Mouse (Mus musculus) myocyte (in vitro differentiated cells): ENCODE results near the gene Arrb1.

ENCODE experiments used
- MYOD1 ChIP-seq, 3 experiments: IDR thresholded peaks; one replicate each; pipeline ENCODE4 v1.6.1; 2011; ENCODE audit warnings: control low read depth in 2 of 3, low read depth in 2 of 3, mild to moderate bottlenecking in 2 of 3, moderate library complexity in 1 of 3; ENCODE audit not compliant: insufficient read length in 2 of 3, control insufficient read depth in 1 of 3
- MYOG ChIP-seq, 3 experiments: IDR thresholded peaks; one replicate each; pipeline ENCODE4 v1.6.1; 2011; ENCODE audit warnings: control low read depth in 2 of 3, low read depth in 2 of 3, mild to moderate bottlenecking in 2 of 3; ENCODE audit not compliant: insufficient read length in 2 of 3, control insufficient read depth in 1 of 3, insufficient read depth in 1 of 3
- POLR2A ChIP-seq: IDR thresholded peaks from one replicate; pipeline ENCODE4 v1.6.1; 2011; ENCODE audit warnings: low read depth, mild to moderate bottlenecking, control low read depth, moderate library complexity; ENCODE audit not compliant: insufficient read length
- TCF12 ChIP-seq: IDR thresholded peaks from one replicate; pipeline ENCODE4 v1.6.1; 2011; ENCODE audit warnings: mild to moderate bottlenecking, control low read depth; ENCODE audit not compliant: poor library complexity, insufficient read depth, severe bottlenecking
- USF1 ChIP-seq: IDR thresholded peaks from one replicate; pipeline ENCODE4 v1.6.1; 2011; ENCODE audit warnings: low read depth, mild to moderate bottlenecking, control low read depth, moderate library complexity

DNA sequence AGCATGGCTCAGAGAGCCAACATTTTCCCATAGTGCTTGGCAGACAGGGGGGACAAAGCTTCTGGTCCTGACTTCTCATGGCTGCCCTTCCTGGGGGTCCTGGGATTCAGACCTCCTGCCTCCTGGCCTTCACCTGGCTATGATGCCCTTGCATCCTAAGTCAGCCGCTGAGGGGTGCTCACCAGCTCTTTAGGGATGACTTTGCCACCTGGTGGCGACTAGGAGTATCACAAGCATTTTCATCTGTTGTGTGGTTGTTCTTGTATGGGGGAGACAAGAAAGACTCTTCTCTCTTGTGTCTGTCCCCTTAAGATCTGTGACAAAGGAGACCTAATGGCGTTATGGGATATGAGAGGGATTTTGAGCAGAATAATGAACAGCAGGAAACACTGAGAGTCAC, 54.8 kb downstream of the Arrb1 start:
- TF ChIP-seq POLR2A (no peak), USF1 (no peak), MYOG (IDR thresholded peaks at IDR 0.05; ENCODE audit: control insufficient read depth in 1 of 3, insufficient read depth in 1 of 3, insufficient read length in 2 of 3, low read depth in 2 of 3) (no peak), MYOD1 (IDR thresholded peaks at IDR 0.05; ENCODE audit: control insufficient read depth in 1 of 3, insufficient read length in 2 of 3, low read depth in 2 of 3) (no peak), TCF12 (no peak)
